Mouse (Mus musculus) forebrain, embryonic 15.5 days (tissue): Measurements from ENCODE around the gene Ccr10. TPM values are rescaled to one million over a fixed set of nuclear protein-coding genes. Genes with fewer than 3 reads are reported as not detected.

Source experiments
- ATAC-seq: fragments of 200-750 bp; cut with Nextera tagmentation; replicated peaks from 2 replicates; pipeline ENCODE4 v1.8.0; 2017; ENCODE audit warnings: mild to moderate bottlenecking, moderate TSS enrichment, moderate library complexity
- H3K27ac ChIP-seq: fragments of 300-500 bp; sonication (generic); replicated peaks from 2 replicates; pipeline ENCODE4 v1.5.1; 2015; ENCODE audit warnings: mild to moderate bottlenecking, inconsistent platforms
- H3K27me3 ChIP-seq: fragments of 300-500 bp; sonication (generic); 2 replicates; pipeline ENCODE4 v1.6.1; 2015; ENCODE audit warnings: inconsistent platforms
- H3K36me3 ChIP-seq: fragments of 300-500 bp; sonication (generic); 2 replicates; pipeline ENCODE4 v1.6.1; 2015; ENCODE audit warnings: mild to moderate bottlenecking, inconsistent platforms
- H3K4me1 ChIP-seq: fragments of 300-500 bp; sonication (generic); 2 replicates; pipeline ENCODE4 v1.6.1; 2015; ENCODE audit warnings: inconsistent platforms
- H3K4me2 ChIP-seq: fragments of 300-500 bp; sonication (generic); replicated peaks from 2 replicates; pipeline ENCODE4 v1.6.1; 2015; ENCODE audit warnings: mild to moderate bottlenecking, inconsistent platforms
- H3K4me3 ChIP-seq: fragments of 300-500 bp; sonication (generic); 2 replicates; pipeline ENCODE4 v1.5.1; 2015; ENCODE audit warnings: mild to moderate bottlenecking, inconsistent platforms
- H3K9ac ChIP-seq: fragments of 300-500 bp; sonication (generic); replicated peaks from 2 replicates; pipeline ENCODE4 v1.6.1; 2015; ENCODE audit warnings: mild to moderate bottlenecking, inconsistent platforms
- H3K9me3 ChIP-seq: fragments of 300-500 bp; sonication (generic); 2 replicates; pipeline ENCODE4 v1.6.1; 2016; ENCODE audit warnings: inconsistent platforms
- WGBS: fragments of 180-500 bp; shearing (Covaris S2); methylation state at CpG from one replicate; pipeline ENCODE4 v1.1.7; 2015; ENCODE audit warnings: mixed read lengths; 5-methylcytosine and 5-hydroxymethylcytosine counted together
- polyA plus RNA-seq: library from polyadenylated mRNA; unstranded; fragments of >200 nt; fragmentation: Nextera tagmentation; extraction: Ambion mirVana; gene quantifications from 2 replicates; pipeline ENCODE4 v1.2.1, GENCODE M21; 2015

The Ccr10 gene
- polyA plus RNA-seq, 1 experiment from 2014 or later, result 0.19 TPM

GRCm38 (mm10) chr11:101185441-101185840 is 10.2 kb upstream of the Ccr10 start:
- no peak for ATAC-seq
- H3K27me3 ChIP-seq, result no peaks in the 10 kb centered on the region
- no peaks in the 10 kb centered on the region for H3K9me3 ChIP-seq
- no peaks in the 10 kb centered on the region for H3K36me3 ChIP-seq
- peaks cover 13% of the 10 kb centered on the region for H3K4me1 ChIP-seq
- no peak overlapping the region for H3K4me2 ChIP-seq
- H3K9ac ChIP-seq, result no peak overlapping the region
- no peak overlapping the region for H3K4me3 ChIP-seq
- H3K27ac ChIP-seq, result no peak overlapping the region
- WGBS, result 98% methylated on average over 4 of the region's 4 CpGs

GRCm38 (mm10) chr11:101184984-101185383 is 9.7 kb upstream of the Ccr10 start:
- 92% methylated on average over 12 of the region's 12 CpGs for WGBS
- no peaks in the 10 kb centered on the region for H3K27me3 ChIP-seq
- H3K4me3 ChIP-seq, result no peak overlapping the region
- no peak overlapping the region for H3K9ac ChIP-seq
- H3K27ac ChIP-seq, result no peak overlapping the region
- H3K36me3 ChIP-seq, result no peaks in the 10 kb centered on the region
- ATAC-seq, result no peak
- H3K9me3 ChIP-seq, result no peaks in the 10 kb centered on the region
- H3K4me1 ChIP-seq, result peaks cover 9% of the 10 kb centered on the region
- no peak overlapping the region for H3K4me2 ChIP-seq

GRCm38 (mm10) chr11:101182771-101183517 is 7.7 kb upstream of the Ccr10 start:
- no peak overlapping the region for H3K4me2 ChIP-seq
- no peaks in the 10 kb centered on the region for H3K9me3 ChIP-seq
- WGBS, result 84% methylated on average over 14 of the region's 14 CpGs
- no peaks in the 10 kb centered on the region for H3K36me3 ChIP-seq
- H3K4me3 ChIP-seq, result no peak overlapping the region
- no peak for ATAC-seq
- no peak overlapping the region for H3K27ac ChIP-seq
- peaks cover 9% of the 10 kb centered on the region; the same call in 1 of the 2 replicates for H3K27me3 ChIP-seq
- no peak overlapping the region for H3K9ac ChIP-seq
- 0 out of 2 replicates have a peak, but pooled peaks cover 4% of the 10 kb centered on the region for H3K4me1 ChIP-seq

DNA sequence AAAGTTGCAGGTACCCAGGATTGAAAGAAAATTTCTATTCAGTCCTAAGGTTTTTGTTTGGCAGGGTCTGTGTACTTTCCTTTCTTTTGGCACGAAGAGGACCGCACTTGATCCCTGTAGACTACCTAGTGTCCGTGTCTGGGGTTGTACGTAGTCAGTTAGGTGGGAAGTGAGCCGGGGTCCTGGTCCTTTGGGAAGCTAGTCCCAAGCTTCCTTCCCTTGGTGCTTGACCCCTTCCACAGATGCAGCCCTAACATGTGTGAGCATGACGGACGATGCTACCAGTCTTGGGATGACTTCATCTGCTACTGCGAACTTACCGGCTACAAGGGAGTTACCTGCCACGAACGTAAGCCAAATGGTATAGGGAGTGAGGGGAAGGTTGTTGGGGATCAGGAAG is 6.7 kb upstream of the Ccr10 start:
- WGBS, result 93% methylated on average over 11 of the region's 11 CpGs
- ATAC-seq, result no peak

DNA sequence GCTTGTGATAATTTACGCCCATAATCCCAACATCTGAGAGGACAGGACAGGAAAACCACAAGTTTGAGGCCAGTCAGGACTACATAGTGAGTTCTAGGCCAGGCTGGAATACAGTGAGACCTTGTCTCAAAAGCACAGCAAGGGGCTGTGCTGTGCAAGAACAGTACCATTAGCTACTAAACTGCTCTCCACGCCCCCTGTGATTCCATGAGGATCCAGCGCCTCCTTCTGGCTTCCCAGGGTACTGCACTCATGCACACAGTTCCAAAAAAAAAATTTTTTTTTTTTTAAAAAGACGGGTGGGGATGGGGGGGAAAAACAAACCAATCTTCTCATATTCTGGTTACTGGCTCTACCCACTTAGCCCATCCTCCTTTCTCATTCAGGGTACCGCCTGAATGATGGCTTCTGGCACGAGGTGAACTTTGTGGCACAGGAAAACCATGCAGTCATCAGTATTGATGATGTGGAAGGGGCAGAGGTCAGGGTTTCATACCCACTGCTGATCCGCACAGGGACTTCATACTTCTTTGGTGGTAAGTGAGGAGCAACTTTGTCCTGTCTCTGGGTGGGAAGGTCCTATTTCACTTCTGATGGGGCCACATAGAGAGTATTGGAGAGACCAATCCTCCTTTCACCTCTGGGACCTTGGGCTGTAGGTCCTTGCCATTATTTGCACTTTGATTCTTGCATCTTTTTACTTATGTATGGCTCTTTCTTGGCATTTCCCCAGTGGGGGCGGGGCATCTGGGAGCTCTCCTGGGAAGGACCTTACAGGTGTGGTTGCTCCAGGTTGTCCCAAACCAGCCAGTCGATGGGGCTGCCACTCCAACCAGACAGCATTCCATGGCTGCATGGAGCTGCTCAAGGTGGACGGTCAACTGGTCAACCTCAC is 5.8 kb upstream of the Ccr10 start:
- 42% methylated on average over 10 of the region's 10 CpGs for whole genome bisulfite sequencing
- H3K9me3 ChIP-seq, result no peaks in the 10 kb centered on the region
- H3K27ac ChIP-seq, result no peak overlapping the region
- ATAC-seq, result no peak
- peaks cover 27% of the 10 kb centered on the region for H3K27me3 ChIP-seq
- no peak overlapping the region for H3K9ac ChIP-seq
- H3K4me1 ChIP-seq, result peaks cover 19% of the 10 kb centered on the region
- no peak overlapping the region for H3K4me3 ChIP-seq
- H3K36me3 ChIP-seq, result no peaks in the 10 kb centered on the region
- H3K4me2 ChIP-seq, result no peak overlapping the region

More for the DNA sequence above, 6.7 kb upstream of the Ccr10 start:
- peaks cover 18% of the 10 kb centered on the region for H3K27me3 ChIP-seq
- H3K9ac ChIP-seq, result no peak overlapping the region
- H3K27ac ChIP-seq, result no peak overlapping the region
- H3K4me1 ChIP-seq, result peaks cover 10% of the 10 kb centered on the region; the same call in 1 of the 2 replicates
- H3K4me3 ChIP-seq, result no peak overlapping the region
- H3K4me2 ChIP-seq, result no peak overlapping the region
- no peaks in the 10 kb centered on the region for H3K9me3 ChIP-seq
- no peaks in the 10 kb centered on the region for H3K36me3 ChIP-seq

DNA sequence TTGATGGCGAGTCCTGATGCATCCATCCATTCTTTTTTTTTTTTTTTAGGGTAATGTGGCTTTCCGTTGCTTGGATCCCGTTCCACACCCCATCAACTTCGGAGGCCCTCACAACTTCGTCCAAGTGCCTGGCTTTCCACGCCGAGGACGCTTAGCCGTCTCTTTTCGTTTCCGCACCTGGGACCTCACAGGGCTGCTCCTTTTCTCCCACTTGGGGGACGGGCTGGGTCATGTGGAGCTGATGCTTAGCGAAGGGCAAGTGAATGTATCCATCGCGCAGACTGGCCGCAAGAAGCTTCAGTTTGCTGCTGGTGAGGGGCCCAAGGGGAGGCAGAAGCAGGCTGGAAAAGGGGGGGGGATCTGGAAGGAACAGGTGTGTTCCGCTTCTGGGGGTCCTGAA is 5.0 kb upstream of the Ccr10 start:
- Histone ChIP-seq H3K27me3 (peaks cover 30% of the 10 kb centered on the region), H3K27ac (no peak overlapping the region), H3K4me3 (no peak overlapping the region), H3K4me1 (peaks cover 25% of the 10 kb centered on the region), H3K9ac (no peak overlapping the region), H3K36me3 (no peaks in the 10 kb centered on the region), H3K9me3 (no peaks in the 10 kb centered on the region), H3K4me2 (no peak overlapping the region)
- WGBS, result 61% methylated on average over 17 of the region's 17 CpGs
- ATAC-seq, result no peak

- 73% methylated on average over 15 of the region's 15 CpGs for WGBS
- Histone ChIP-seq H3K9ac (no peak overlapping the region), H3K4me3 (no peak overlapping the region), H3K4me1 (peaks cover 31% of the 10 kb centered on the region), H3K9me3 (no peaks in the 10 kb centered on the region), H3K27me3 (peaks cover 35% of the 10 kb centered on the region), H3K36me3 (no peaks in the 10 kb centered on the region), H3K27ac (no peak overlapping the region), H3K4me2 (no peak overlapping the region)
- ATAC-seq, result no peak
These were observed 4.1 kb upstream of the Ccr10 start for GRCm38 (mm10) chr11:101179306-101179705.

DNA sequence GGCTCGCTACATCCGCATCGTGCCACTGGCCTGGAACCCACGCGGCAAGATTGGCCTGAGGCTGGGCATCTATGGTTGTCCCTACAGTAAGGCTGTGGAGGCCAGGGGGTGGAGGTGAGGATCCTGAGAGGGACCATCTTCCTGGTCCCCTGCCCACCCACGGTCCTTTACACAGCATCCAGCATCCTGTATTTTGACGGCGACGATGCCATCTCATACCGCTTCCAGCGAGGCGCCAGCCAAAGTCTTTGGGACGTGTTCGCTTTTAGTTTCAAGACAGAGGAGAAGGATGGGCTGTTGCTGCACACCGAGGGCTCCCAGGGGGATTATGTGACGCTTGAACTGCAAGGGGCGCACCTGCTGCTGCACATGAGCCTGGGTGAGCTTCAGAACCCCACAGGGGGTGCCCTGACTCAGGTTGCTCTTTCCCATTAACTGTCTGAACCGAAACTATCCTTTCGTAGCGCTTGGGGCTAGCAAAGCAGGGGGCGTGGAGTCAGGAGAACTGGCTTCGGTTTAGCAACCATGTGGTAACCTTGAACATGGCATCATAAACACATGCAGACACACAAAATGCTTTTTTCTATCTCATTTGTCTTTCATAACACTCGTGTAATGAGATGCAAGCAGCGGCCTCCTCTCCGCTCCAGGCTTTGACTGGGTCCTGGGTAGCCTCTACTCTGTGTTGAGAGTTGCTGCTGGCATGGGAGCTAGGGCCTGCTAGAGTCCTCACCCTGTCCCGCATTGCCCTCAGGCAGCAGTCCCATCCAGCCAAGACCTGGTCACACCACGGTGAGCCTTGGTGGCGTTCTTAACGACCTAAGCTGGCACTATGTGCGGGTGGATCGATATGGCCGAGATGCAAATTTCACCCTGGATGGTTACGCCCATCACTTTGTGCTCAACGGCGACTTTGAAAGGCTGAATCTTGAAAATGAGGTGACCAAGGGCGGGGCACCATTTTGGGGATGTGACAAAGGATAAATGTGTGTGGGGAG is 3.1 kb upstream of the Ccr10 start:
- ATAC-seq, result no peak
- no peaks in the 10 kb centered on the region for H3K9me3 ChIP-seq
- peaks cover 39% of the 10 kb centered on the region for H3K27me3 ChIP-seq
- H3K27ac ChIP-seq, result no peak overlapping the region
- peaks cover 41% of the 10 kb centered on the region for H3K4me1 ChIP-seq
- H3K4me2 ChIP-seq, result no peak overlapping the region
- no peaks in the 10 kb centered on the region for H3K36me3 ChIP-seq
- no peak overlapping the region for H3K4me3 ChIP-seq
- no peak overlapping the region for H3K9ac ChIP-seq
- WGBS, result 49% methylated on average over 36 of the region's 36 CpGs

GRCm38 (mm10) chr11:101176933-101177773 is 1.9 kb upstream of the Ccr10 start:
- Histone ChIP-seq H3K9me3 (no peaks in the 10 kb centered on the region), H3K4me3 (peak overlapping the region; percentile 39), H3K36me3 (no peaks in the 10 kb centered on the region), H3K4me2 (peak overlapping the region; percentile 50), H3K27ac (no peak overlapping the region), H3K4me1 (peaks cover 51% of the 10 kb centered on the region), H3K27me3 (peaks cover 39% of the 10 kb centered on the region), H3K9ac (no peak overlapping the region)
- WGBS, result 20% methylated on average over 22 of the region's 22 CpGs
- no peak for ATAC-seq

GRCm38 (mm10) chr11:101176117-101176691 is 961 bp upstream of the Ccr10 start:
- Histone ChIP-seq H3K4me1 (peaks cover 58% of the 10 kb centered on the region), H3K36me3 (no peaks in the 10 kb centered on the region), H3K9me3 (no peaks in the 10 kb centered on the region), H3K9ac (peak overlapping the region; percentile 38; the same call in 1 of the 2 replicates), H3K27ac (no peak overlapping the region), H3K4me3 (peak overlapping the region; percentile 39), H3K4me2 (peak overlapping the region; percentile 50), H3K27me3 (peaks cover 39% of the 10 kb centered on the region)
- ATAC-seq, result no peak
- WGBS, result under 1% methylated on average over 25 of the region's 25 CpGs
